Mouse (Mus musculus) hindbrain, postnatal 0 days (tissue): ENCODE data around the gene Nme1. TPM values are rescaled to one million over a fixed set of nuclear protein-coding genes. Genes with fewer than 3 reads are reported as not detected.

Experiments
- ATAC-seq: fragments of 200-750 bp; cut with Nextera tagmentation; 2 replicates; pipeline ENCODE4 v1.8.0; 2017; ENCODE audit warnings: mild to moderate bottlenecking, moderate TSS enrichment, moderate library complexity
- DNase-seq: peaks from one replicate; pipeline ENCODE4 v3.0.0-alpha.2; 2015; ENCODE audit warnings: low spot score
- H3K27ac ChIP-seq: fragments of 300-500 bp; sonication (generic); 2 replicates; pipeline ENCODE4 v1.5.1; 2014; ENCODE audit warnings: mild to moderate bottlenecking
- H3K27me3 ChIP-seq: fragments of 300-500 bp; sonication (generic); 2 replicates; pipeline ENCODE4 v1.6.1; 2014; ENCODE audit warnings: low read length, mixed read lengths; ENCODE audit not compliant: insufficient read depth
- H3K36me3 ChIP-seq: fragments of 300-500 bp; sonication (generic); 2 replicates; pipeline ENCODE4 v1.6.1; 2014; ENCODE audit warnings: low read length, mixed read lengths; ENCODE audit not compliant: insufficient read depth
- H3K4me1 ChIP-seq: fragments of 300-500 bp; sonication (generic); 2 replicates; pipeline ENCODE4 v1.6.1; 2014; ENCODE audit warnings: antibody characterized with exemption, low read length, mixed read lengths; ENCODE audit not compliant: insufficient read depth
- H3K4me2 ChIP-seq: fragments of 300-500 bp; sonication (generic); 2 replicates; pipeline ENCODE4 v1.6.1; 2014; ENCODE audit warnings: low read depth, mild to moderate bottlenecking, low read length, moderate library complexity, mixed read lengths
- H3K4me3 ChIP-seq: fragments of 300-500 bp; sonication (generic); 2 replicates; pipeline ENCODE4 v1.5.1; 2014; ENCODE audit warnings: low read length
- H3K9ac ChIP-seq: fragments of 300-500 bp; sonication (generic); replicated peaks from 2 replicates; pipeline ENCODE4 v1.6.1; 2014; ENCODE audit warnings: mild to moderate bottlenecking, low read length, moderate library complexity, mixed read lengths
- H3K9me3 ChIP-seq: fragments of 300-500 bp; sonication (generic); 2 replicates; pipeline ENCODE4 v1.6.1; 2016; ENCODE audit warnings: low read length, mixed read lengths
- CTCF ChIP-seq: IDR thresholded peaks from 2 replicates; pipeline ENCODE4 v1.5.1; 2016; ENCODE audit warnings: antibody characterized with exemption, control low read depth, low read depth
- WGBS: fragments of 180-500 bp; shearing (Covaris S2); extraction: QIAGEN DNeasy Blood & Tissue Kit; methylation state at CpG from one replicate; pipeline ENCODE4 v1.1.7; 2014; 5-methylcytosine and 5-hydroxymethylcytosine counted together
- polyA plus RNA-seq: library from polyadenylated mRNA; unstranded; fragments of >200 nt; fragmentation: Nextera tagmentation; extraction: Ambion mirVana; gene quantifications from 2 replicates; pipeline ENCODE4 v1.2.1, GENCODE M21; 2015
- total RNA-seq: library from RNA; depleted of rRNA; stranded (reverse); fragments of >200 nt; gene quantifications from 2 replicates; pipeline ENCODE4 v1.2.3, GENCODE M21; 2014

The Nme1 gene
- total and polyA plus RNA-seq, 2 experiments from 2014 or later, result 44.8 to 356 TPM

DNA sequence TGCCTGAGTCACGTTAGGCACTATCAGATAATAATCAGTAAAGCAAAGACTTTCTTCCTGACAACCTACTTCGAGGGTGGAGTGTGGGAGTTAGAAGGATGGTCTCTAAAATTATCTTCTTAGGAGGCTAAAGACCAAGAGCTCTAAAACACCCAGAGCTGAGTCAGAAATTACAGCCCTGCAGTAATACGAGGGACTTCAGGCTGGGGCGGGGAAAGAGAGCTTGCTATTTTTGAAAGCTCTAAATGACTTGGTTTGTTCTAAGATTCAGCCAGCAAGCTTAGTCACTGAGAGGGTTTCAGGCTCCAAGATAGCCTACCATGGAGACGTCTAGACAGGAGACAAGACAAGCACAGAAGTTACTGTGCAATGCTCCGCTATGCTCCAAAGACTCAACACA, 2.9 kb downstream of the Nme1 start:
- DNase-seq (no peak), ATAC-seq (no peak)
- WGBS, result 95% methylated on average over 6 of the region's 6 CpGs
- no peak overlapping the region for H3K4me3 ChIP-seq
- no peak for TF ChIP-seq CTCF
- no peaks in the 10 kb centered on the region for H3K4me1 ChIP-seq
- H3K27me3 ChIP-seq, result no peaks in the 10 kb centered on the region
- H3K9me3 ChIP-seq, result no peaks in the 10 kb centered on the region
- no peak overlapping the region for H3K9ac ChIP-seq
- peaks cover 42% of the 10 kb centered on the region for H3K36me3 ChIP-seq
- no peak overlapping the region for H3K27ac ChIP-seq
- H3K4me2 ChIP-seq, result no peak overlapping the region

GRCm38 (mm10) chr11:93963013-93963412, 5.3 kb downstream of the Nme1 start:
- WGBS, result 65% methylated on average over 4 of the region's 4 CpGs
- H3K36me3 ChIP-seq, result peaks cover 61% of the 10 kb centered on the region

DNA sequence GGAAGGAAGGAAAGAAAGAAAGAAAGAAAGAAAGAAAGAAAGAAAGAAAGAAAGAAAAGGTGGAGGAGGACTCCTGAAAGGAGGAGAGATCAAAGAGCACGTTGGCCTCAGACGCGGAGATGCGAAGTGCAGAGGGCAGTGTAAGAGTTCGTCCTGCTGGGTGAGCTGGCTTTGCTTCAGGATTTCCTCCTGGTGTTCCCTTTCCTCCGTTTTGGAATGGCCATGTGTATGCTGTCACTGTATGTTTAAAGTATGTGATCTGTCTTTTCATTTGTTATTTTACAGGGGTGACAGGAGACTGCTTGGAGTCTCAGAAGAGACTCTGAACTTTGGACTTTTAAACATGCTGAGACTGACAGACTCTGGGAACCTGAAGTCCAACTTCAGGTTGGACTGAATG, 6.8 kb downstream of the Nme1 start:
- peaks cover 65% of the 10 kb centered on the region for H3K36me3 ChIP-seq
- H3K4me3 ChIP-seq, result no peak overlapping the region
- H3K27me3 ChIP-seq, result no peaks in the 10 kb centered on the region
- ATAC-seq, result no peak
- WGBS, result 94% methylated on average over 6 of the region's 6 CpGs
- no peak for TF ChIP-seq CTCF
- H3K4me1 ChIP-seq, result peaks cover under 1% of the 10 kb centered on the region; the same call in 1 of the 2 replicates
- no peak overlapping the region for H3K4me2 ChIP-seq
- no peaks in the 10 kb centered on the region for H3K9me3 ChIP-seq
- H3K27ac ChIP-seq, result no peak overlapping the region
- no peak for DNase-seq
- H3K9ac ChIP-seq, result no peak overlapping the region

More at GRCm38 (mm10) chr11:93963013-93963412, 5.3 kb downstream of the Nme1 start:
- no peak for TF ChIP-seq CTCF
- Histone ChIP-seq H3K27ac (no peak overlapping the region), H3K9ac (no peak overlapping the region), H3K27me3 (no peaks in the 10 kb centered on the region), H3K9me3 (no peaks in the 10 kb centered on the region), H3K4me1 (no peaks in the 10 kb centered on the region), H3K4me3 (no peak overlapping the region), H3K4me2 (no peak overlapping the region)
- DNase-seq (no peak), ATAC-seq (no peak)

- WGBS, result 86% methylated on average over 4 of the region's 4 CpGs
- H3K27me3 ChIP-seq, result no peaks in the 10 kb centered on the region
- no peak overlapping the region for H3K4me3 ChIP-seq
- TF ChIP-seq CTCF, result no peak
- DNase-seq (no peak), ATAC-seq (no peak)
- no peak overlapping the region for H3K9ac ChIP-seq
- no peaks in the 10 kb centered on the region for H3K9me3 ChIP-seq
- no peak overlapping the region for H3K4me2 ChIP-seq
- H3K4me1 ChIP-seq, result peaks cover 7% of the 10 kb centered on the region; the same call in 1 of the 2 replicates
- peaks cover 42% of the 10 kb centered on the region for H3K36me3 ChIP-seq
- H3K27ac ChIP-seq, result no peak overlapping the region
Measured at GRCm38 (mm10) chr11:93957746-93958145, 10.6 kb downstream of the Nme1 start.

GRCm38 (mm10) chr11:93957031-93957555, 11.2 kb downstream of the Nme1 start:
- peaks cover 7% of the 10 kb centered on the region; the same call in 1 of the 2 replicates for H3K4me1 ChIP-seq
- 86% methylated on average over 2 of the region's 2 CpGs for WGBS
- H3K9ac ChIP-seq, result no peak overlapping the region
- H3K27me3 ChIP-seq, result no peaks in the 10 kb centered on the region
- H3K36me3 ChIP-seq, result peaks cover 40% of the 10 kb centered on the region
- TF ChIP-seq CTCF, result no peak
- H3K4me2 ChIP-seq, result no peak overlapping the region
- H3K27ac ChIP-seq, result no peak overlapping the region
- no peak overlapping the region for H3K4me3 ChIP-seq
- DNase-seq (no peak), ATAC-seq (no peak)
- no peaks in the 10 kb centered on the region for H3K9me3 ChIP-seq

DNA sequence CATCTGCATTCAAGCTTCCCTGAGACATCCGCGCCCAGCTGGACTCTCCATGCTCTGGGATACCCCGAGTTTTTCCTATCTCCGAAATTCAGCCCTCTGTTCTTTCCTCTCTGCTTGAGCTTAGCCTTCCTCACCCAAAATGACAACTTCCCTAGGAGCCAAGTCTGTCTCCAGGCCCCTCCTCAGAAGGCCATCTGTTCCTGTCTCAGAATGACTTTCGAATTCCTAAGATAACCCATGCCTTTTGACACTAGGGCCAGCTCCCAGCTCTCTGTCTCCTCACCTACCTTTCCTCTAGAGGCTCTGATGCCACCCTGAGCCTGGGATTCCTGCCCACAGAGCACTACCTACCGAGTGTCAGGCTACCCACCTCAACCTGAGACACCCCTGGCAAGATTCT, 12.2 kb downstream of the Nme1 start, which contains the start of gene Nme2:
TSS of gene Nme2 (minus strand) at position 101 of the 400 bp plus-strand sequence.
- Histone ChIP-seq H3K4me1 (peaks cover 7% of the 10 kb centered on the region; the same call in 1 of the 2 replicates), H3K27ac (peak within 1 kb of the TSS; percentile 87), H3K9me3 (no peaks in the 10 kb centered on the region), H3K4me2 (peak within 1 kb of the TSS; percentile 93), H3K27me3 (no peaks in the 10 kb centered on the region), H3K9ac (peak within 1 kb of the TSS; percentile 62), H3K4me3 (peak within 1 kb of the TSS; percentile 63), H3K36me3 (peaks cover 34% of the 10 kb centered on the region)
- ATAC-seq (no peak; the same call in 1 of the 2 replicates), DNase-seq (no peak)
- 3% methylated on average over 6 of the region's 6 CpGs for WGBS
- no peak for TF ChIP-seq CTCF
